Mouse (Mus musculus) left cerebral cortex, adult 2 months (tissue): Measurements from ENCODE around the gene 6430550D23Rik. TPM values are rescaled to one million over a fixed set of nuclear protein-coding genes. Genes with fewer than 3 reads are reported as not detected.

ENCODE experiments used
- DNase-seq, 2 experiments: peaks; one replicate each; pipeline ENCODE4 v3.0.0; 2021 to 2022; ENCODE audit warnings: low spot score in 2 of 2, mixed read lengths in 1 of 2; ENCODE audit errors: extremely low spot score in 1 of 2
- H3K27ac ChIP-seq: fragments of 200-600 bp; 2 replicates; pipeline ENCODE4 v1.8.1; 2022
- H3K4me3 ChIP-seq: fragments of 200-600 bp; 2 replicates; pipeline ENCODE4 v1.8.1; 2022
- CTCF ChIP-seq: fragments of 200-600 bp; IDR thresholded peaks from 2 replicates; pipeline ENCODE4 v1.8.1; 2022; ENCODE audit warnings: antibody characterized with exemption, mild to moderate bottlenecking, moderate library complexity
- intact Hi-C: fragments of 180-260 bp; cut with DNase I; formaldehyde crosslinking; loops from one replicate; pipeline ENCODE4 v1.15.1; 2025
- total RNA-seq, 2 experiments: library from RNA; stranded (reverse); gene quantifications; 2 replicates each; pipeline ENCODE4 v1.2.3; 2021

6430550D23Rik gene
- total RNA-seq, 2 experiments from 2014 or later: 1.4 to 2.0 TPM

DNA sequence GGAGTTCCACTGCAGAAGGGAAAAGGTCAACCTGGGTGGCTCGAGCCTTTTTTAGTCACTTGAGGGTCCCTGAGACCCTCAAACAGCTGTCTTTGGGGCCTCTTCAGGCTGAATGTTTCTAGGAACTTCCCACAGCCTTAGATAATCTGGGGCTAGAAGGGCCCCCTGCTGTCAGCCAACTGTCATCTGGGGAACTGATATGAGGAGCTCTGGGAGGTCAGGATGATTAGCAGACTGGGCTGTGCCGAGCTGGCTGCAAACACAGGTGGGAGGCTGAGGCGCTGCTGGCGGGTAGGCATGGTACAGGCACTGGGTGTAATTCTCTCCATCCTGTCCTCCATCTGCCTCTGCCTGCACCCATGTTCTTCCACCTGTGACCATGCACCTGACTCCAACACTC lies 18.7 kb downstream of the 6430550D23Rik start:
- DNase-seq: no peak
- no peak for TF ChIP-seq CTCF
- Histone ChIP-seq H3K27ac (no peak overlapping the region), H3K4me3 (no peak overlapping the region)
- intact Hi-C loops: no loop called here

DNA sequence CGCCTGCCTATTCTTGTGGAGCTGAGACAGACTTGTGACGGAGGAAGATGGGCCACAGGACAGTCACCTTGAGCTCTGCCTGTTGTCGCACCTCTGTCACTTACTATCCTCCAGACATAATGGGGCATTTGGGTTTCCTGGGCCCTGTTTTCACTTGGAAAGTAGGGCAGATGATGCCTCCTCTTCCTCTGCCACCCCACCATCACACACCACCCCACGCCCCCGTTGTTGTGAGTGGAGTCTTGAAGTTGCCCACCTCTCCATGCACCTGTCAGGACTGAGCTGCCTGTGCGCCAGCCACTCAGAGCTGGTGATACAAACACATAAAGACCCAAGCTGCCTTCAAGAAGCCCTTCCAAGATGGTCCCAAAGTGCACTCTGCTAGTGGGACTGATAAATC lies 20.6 kb downstream of the 6430550D23Rik start:
- TF ChIP-seq CTCF: no peak
- Histone ChIP-seq H3K4me3 (no peak overlapping the region), H3K27ac (no peak overlapping the region)
- DNase-seq: no peak
- intact Hi-C loops: no loop called here

DNA sequence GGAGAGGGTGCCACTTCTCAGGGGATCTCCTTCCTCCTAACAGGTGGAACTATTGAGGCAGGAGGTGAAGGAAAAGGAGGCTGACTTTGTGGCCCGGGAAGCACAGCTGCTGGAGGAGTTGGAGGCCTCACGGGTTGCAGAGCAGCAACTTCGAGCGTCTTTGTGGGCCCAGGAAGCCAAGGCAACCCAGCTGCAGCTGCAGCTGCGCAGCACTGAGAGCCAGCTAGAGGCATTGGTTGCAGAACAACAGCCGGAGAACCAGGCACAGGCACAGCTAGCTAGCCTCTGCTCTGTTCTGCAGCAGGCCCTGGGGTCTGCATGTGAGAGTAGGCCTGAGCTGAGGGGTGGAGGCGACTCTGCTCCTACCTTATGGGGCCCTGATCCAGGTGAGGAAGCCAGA lies 22.0 kb downstream of the 6430550D23Rik start:
- TF ChIP-seq CTCF: no peak
- no peak overlapping the region for H3K27ac ChIP-seq
- no peak for DNase-seq
- intact Hi-C loops: no loop called here
- H3K4me3 ChIP-seq: no peak overlapping the region

DNA sequence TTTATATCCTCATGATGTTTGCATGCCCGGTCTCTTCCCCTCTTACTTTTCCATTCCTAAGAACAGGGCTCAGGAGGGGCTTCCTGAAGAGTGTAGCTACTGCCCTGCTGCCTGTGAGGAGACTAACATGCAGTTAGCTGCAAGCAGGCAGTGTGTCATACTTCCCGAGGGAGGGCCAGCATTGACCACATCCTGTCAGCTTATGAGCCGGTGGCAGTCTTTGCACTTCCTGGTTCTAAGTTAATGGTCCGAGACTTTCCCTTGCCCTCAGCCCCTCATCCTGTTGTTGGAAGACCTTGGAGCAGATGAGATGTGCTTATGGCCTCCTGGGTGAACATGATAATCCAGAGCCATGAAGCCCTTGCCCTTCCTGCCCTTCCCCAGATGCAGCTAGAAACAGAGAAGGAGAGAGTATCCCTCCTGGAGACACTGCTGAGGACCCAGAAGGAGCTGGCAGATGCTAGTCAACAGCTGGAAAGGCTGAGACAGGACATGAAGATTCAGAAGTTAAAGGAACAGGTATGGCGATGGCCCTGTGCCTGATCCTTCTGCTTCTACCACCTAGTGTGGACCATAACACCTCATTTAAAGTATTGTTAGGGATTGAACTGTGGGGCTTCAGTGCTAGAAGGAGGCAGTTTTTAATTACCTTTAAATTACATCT lies 28.3 kb downstream of the 6430550D23Rik start:
- no peak overlapping the region for H3K4me3 ChIP-seq
- TF ChIP-seq CTCF: no peak
- no peak overlapping the region for H3K27ac ChIP-seq
- intact Hi-C loops: loop anchor here (10.0 kb wide), 1 partner anchor 145 kb away; the partner anchor contains the start of gene Gm28036
- no peak for DNase-seq

DNA sequence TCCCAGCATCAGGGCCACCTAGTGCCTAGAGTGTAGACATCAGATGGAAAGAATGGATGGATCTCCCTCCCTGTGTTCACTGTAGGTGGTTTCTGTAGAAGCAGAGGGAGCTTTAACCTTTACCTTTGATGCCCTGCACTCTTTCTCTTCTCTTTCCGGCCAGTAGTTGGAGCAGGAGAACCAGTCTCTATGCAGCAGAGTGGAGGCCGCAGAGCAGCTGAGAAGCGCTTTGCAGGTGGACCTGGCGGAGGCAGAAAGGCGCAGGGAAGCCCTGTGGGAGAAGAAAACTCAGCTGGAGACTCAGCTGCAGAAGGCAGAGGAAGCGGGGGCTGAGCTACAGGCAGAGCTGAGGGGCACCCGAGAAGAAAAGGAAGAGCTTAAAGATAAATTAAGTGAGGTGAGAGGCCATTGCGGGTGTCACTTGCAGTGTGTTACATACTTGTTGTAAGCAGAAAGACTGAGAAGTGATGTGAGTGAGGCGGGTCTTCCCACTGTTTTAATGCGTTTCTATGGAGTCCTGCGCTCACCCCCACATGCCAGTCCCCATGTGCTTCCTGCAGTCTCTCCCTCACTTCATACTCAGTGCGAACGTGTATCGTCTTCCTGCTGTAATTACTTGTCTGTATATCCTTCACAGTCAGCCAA lies 33.6 kb downstream of the 6430550D23Rik start:
- DNase-seq: peak in 1 of 2 experiments; percentile 24
- no peak; the same call in 1 of the 2 replicates for TF ChIP-seq CTCF
- intact Hi-C loops: loop anchor here (10.0 kb wide), 1 partner anchor 151 kb away; the partner anchor contains the start of gene Gm28036
- Histone ChIP-seq H3K27ac (no peak overlapping the region), H3K4me3 (no peak overlapping the region)

DNA sequence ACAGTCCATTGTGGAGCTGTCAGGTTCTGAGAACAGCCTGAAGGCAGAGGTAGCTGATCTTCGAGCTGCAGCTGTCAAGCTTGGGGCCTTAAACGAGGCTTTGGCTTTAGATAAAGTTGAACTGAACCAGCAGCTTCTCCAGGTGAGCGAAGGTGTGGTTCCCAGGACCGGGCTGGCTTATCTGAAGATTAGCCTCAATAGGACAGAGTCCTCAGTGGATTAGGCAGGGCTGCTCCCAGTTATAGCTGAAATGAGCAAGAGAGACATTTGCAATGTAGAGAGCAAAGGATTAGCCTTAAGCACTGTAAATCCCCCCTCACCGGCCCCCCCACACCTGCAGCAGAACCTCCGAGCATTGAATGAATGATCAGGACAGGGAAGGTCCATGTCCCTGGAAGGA lies 34.4 kb downstream of the 6430550D23Rik start:
- DNase-seq: no peak
- intact Hi-C loops: loop anchor here (10.0 kb wide), 1 partner anchor 151 kb away; the partner anchor contains the start of gene Gm28036
- Histone ChIP-seq H3K27ac (no peak overlapping the region), H3K4me3 (no peak overlapping the region)
- no peak for TF ChIP-seq CTCF

DNA sequence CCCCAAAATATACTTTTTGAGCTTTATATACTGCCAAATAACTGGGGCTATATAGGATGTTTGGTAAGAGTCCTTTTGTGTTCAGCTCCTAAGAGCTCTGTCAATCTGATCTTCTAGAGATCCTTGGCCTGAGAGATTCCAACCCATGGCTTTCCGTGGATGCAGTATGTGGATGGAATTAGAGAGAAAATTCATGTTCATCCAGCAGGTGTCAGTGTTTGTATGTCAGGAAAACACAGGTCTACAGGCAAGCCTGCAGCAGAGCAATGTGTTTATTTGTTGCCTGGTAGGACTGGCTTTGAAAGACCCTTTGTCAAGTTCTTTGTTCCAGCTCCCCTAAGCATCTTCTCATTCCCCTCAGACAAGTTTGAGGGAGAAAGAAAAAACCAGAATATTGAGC lies 44.8 kb downstream of the 6430550D23Rik start:
- intact Hi-C loops: loop anchor here (5.0 kb wide), 1 partner anchor 179 kb away; the partner anchor contains the start of genes Nfs1 and Romo1
- no peak for DNase-seq
- Histone ChIP-seq H3K4me3 (no peak overlapping the region), H3K27ac (no peak overlapping the region)
- TF ChIP-seq CTCF: peak; percentile 56

DNA sequence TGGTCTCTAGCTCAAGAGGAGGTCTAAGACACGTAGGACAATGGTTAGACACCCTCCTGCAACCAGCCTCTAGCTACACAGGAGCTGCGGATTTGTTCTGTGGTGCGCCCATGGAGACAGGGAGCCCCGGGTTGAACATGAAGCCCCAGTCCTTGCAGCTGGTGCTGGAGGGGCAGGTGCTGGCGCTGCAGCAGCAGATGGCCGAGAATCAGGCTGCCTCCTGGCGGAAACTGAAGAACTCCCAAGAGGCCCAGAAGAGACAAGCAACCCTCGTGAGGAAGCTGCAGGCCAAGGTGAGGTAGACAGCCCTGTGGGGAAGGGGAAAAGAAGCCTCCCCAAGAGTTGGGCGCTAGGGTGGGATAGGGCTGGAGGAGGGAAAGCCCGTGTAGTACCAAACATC lies 45.9 kb downstream of the 6430550D23Rik start:
- Histone ChIP-seq H3K4me3 (no peak overlapping the region), H3K27ac (no peak overlapping the region)
- DNase-seq: no peak
- intact Hi-C loops: loop anchor here (5.0 kb wide), 1 partner anchor 180 kb away; the partner anchor contains the start of genes Nfs1 and Romo1
- TF ChIP-seq CTCF: no peak

DNA sequence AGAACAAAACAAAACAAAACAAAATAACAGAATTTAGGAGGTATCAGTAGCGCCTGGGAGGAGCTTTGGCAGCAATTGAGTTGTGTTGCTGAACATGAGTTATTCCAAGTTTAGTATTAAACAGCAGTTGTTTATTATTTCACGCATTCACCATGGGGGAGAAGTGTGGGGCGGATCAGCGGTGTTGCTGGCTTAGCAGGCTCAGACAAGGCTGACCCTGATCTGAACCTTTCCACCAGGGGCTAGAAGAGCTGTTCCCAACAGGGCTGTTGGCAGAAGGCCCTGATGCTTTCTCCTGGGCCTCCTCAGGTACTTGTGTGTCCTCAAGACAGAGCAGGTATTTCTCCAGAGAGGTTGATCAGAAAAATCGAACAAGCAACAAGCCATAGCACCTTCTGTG lies 47.8 kb downstream of the 6430550D23Rik start:
- H3K27ac ChIP-seq: no peak overlapping the region
- intact Hi-C loops: loop anchor here (5.0 kb wide), 1 partner anchor 182 kb away; the partner anchor contains the start of genes Nfs1 and Romo1
- no peak overlapping the region for H3K4me3 ChIP-seq
- TF ChIP-seq CTCF: no peak
- DNase-seq: no peak

DNA sequence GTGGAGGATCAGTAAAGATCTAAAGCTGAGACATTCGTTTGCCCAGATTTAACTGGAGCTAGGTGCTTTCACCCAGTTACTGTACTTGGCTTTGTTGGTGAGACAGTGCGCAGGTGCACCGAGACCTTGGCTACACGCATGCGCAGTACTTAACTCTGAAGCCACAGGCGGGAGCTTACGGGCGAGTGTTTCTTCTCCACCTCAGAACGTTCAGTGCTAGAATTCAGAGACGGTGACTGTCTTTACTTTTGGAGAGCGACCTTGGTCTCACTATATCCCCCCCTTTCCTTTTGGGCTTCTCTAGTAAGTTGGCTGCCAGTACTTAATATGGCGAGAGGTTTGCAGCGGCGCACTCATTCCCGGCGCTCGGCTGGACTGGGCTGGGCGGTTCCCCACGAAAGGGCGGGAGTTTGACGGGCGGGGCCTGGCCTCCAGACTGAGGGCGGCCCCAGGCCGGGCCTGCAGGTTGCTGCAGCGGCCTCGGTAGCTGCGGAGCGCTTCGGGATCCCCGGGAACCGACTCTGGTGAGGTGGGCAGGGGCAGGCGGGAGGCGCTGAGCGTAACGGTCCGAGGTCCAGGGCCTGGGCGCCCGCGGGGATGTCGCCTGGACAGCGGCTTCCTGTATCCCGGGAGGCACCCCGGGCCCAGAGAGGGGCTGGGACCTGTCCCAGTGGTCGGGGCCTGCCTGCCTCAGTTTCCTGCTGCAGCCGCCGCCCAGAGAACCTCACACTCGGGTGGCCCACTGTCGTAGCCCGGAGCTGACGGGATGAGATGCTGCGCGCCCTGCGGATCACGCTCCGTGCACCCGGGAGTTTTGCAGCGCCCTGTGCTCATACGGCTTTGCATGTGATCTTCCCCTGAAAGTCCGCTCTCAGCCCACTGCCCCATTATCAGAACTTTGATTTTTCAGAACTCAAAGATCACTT lies 51.4 kb downstream of the 6430550D23Rik start, which contains the start of gene Cep250:
TSS of gene Cep250 (plus strand) at position 325 of the 926 bp plus-strand sequence.
- TF ChIP-seq CTCF: no peak; the same call in 1 of the 2 replicates
- intact Hi-C loops: no loop called here
- peak within 1 kb of the TSS; percentile 99 for H3K27ac ChIP-seq
- peak within 1 kb of the TSS; percentile 74 for H3K4me3 ChIP-seq
- peak; percentile 85 to 86 for DNase-seq

DNA sequence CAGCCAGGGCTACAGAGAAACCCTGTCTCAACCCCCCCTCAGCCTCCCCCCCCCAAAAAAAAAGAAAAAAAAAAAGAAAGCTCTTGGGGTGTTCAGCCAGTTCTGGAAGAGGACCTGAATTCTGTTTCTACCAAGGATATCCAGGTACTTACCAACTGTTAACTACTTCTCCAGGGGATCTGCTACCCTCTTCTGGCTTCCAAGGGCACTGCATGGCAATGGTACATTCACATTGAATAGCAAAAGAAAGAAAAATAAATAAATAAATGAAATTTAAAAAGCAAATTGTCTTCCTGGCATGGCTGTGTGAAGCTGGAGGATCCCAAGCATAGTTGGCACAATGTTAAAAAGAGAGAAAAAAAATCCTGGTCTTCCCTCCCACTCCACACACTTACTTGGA lies 55.8 kb downstream of the 6430550D23Rik start:
- Histone ChIP-seq H3K27ac (no peak overlapping the region), H3K4me3 (no peak overlapping the region)
- TF ChIP-seq CTCF: peak; percentile 77
- DNase-seq: peak; percentile 51 to 57
- intact Hi-C loops: no loop called here
